Mouse (Mus musculus): ENCODE results near the gene Tmeff1. TPM values are rescaled to one million over a fixed set of nuclear protein-coding genes. Genes with fewer than 3 reads are reported as not detected.

The Tmeff1 gene
- polyA plus RNA-seq (2015; fragmentation: Nextera tagmentation; extraction: Ambion mirVana) = 29.4 and 36.5 TPM in 2 replicates

- Histone ChIP-seq H3K9me3 (ENCODE audit: low read length) (no peaks in the 10 kb centered on the region), H3K27ac (ENCODE audit: low read length) (peak within 1 kb of the TSS; percentile 79), H3K4me1 (ENCODE audit: insufficient read depth, low read depth, low read length) (peaks cover 3% of the 10 kb centered on the region; the same call in 1 of the 2 replicates), H3K4me3 (ENCODE audit: low read depth, low read length) (peak within 1 kb of the TSS; percentile 74), H3K27me3 (replicated peaks; ENCODE audit: insufficient read depth, low read length) (no peaks in the 10 kb centered on the region), H3K9ac (replicated peaks; ENCODE audit: low read depth) (peak within 1 kb of the TSS; percentile 71), H3K4me2 (replicated peaks; ENCODE audit: low read depth, low read length) (peak within 1 kb of the TSS; percentile 71), H3K36me3 (ENCODE audit: insufficient read depth, low read length) (no peaks in the 10 kb centered on the region)
- TF ChIP-seq CTCF (IDR thresholded peaks at IDR 0.05) (no peak), EP300 (IDR thresholded peaks at IDR 0.05) (no peak)
- WGBS = 3% methylated on average over 33 of the region's 64 CpGs
- DNase-seq (ENCODE audit: low spot score) (peak; percentile 52), ATAC-seq (peak; percentile 47)
These were observed at the start of gene Tmeff1 for GRCm38 (mm10) chr4:48584421-48585240. Tmeff1 (plus strand) TSS chr4:48585174.

DNA sequence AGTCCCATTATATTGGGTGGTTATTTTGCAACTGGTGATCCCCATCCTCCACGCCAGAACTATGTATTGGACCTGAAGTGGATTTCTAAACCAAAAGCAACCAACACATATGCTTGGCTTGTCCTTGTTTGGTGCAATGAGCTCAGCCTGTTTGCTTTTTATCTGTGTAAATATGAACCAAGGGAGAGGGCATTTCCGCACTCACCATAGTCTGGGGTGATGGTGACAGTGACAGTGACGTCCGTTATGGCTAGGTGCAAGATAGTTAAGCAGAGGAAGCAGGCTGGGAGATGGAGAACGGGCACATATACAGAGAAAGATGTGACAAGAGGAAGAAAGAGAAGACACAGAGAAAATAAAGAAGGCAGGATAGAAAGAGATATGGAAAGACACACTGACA is 48.7 kb upstream of the Tmeff1 start:
- TF ChIP-seq CTCF (IDR thresholded peaks at IDR 0.05) = no peak
- TF ChIP-seq EP300 (IDR thresholded peaks at IDR 0.05) = no peak
- DNase-seq (ENCODE audit: low spot score) (no peak), ATAC-seq (no peak)
- 59% methylated on average over 5 of the region's 5 CpGs for WGBS
- H3K27me3 ChIP-seq (replicated peaks; ENCODE audit: insufficient read depth, low read length) = no peaks in the 10 kb centered on the region
- no peaks in the 10 kb centered on the region for H3K36me3 ChIP-seq (ENCODE audit: insufficient read depth, low read length)
- no peaks in the 10 kb centered on the region for H3K4me1 ChIP-seq (ENCODE audit: insufficient read depth, low read depth, low read length)
- no peaks in the 10 kb centered on the region for H3K9me3 ChIP-seq (ENCODE audit: low read length)
- no peak overlapping the region for H3K4me2 ChIP-seq (replicated peaks; ENCODE audit: low read depth, low read length)
- H3K9ac ChIP-seq (replicated peaks; ENCODE audit: low read depth) = no peak overlapping the region
- H3K4me3 ChIP-seq (ENCODE audit: low read depth, low read length) = no peak overlapping the region
- H3K27ac ChIP-seq (ENCODE audit: low read length) = no peak overlapping the region

DNA sequence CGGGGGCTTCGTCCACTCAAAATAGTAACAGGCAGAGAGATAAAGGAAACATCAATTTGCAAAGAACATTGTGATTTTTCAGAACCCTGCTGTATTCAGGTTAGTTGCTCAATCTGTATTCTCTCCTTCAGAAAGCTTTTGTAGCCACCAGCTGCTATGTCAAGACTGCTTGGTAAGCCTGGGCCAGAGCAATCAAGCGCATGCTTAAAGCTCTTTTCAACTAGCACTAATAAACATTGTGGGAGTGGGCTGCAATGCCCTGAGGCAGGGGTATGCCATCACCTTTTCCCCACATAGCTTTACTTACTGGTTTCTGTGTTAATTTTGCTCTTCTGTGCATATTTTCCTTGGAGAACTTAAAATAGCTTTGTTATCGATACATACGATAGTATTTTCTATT is 48.0 kb upstream of the Tmeff1 start:
- DNase-seq (ENCODE audit: low spot score) = no peak
- Histone ChIP-seq H3K4me3 (ENCODE audit: low read depth, low read length) (no peak overlapping the region), H3K9ac (replicated peaks; ENCODE audit: low read depth) (no peak overlapping the region), H3K4me1 (ENCODE audit: insufficient read depth, low read depth, low read length) (peaks cover 6% of the 10 kb centered on the region; the same call in 1 of the 2 replicates), H3K36me3 (ENCODE audit: insufficient read depth, low read length) (no peaks in the 10 kb centered on the region), H3K4me2 (replicated peaks; ENCODE audit: low read depth, low read length) (no peak overlapping the region), H3K27ac (ENCODE audit: low read length) (no peak overlapping the region), H3K9me3 (ENCODE audit: low read length) (no peaks in the 10 kb centered on the region), H3K27me3 (replicated peaks; ENCODE audit: insufficient read depth, low read length) (no peaks in the 10 kb centered on the region)
- ATAC-seq = no peak
- WGBS = 81% methylated on average over 5 of the region's 5 CpGs
- no peak for TF ChIP-seq CTCF (IDR thresholded peaks at IDR 0.05)
- TF ChIP-seq EP300 (IDR thresholded peaks at IDR 0.05) = no peak

GRCm38 (mm10) chr4:48538581-48538980 is 46.4 kb upstream of the Tmeff1 start:
- 92% methylated on average over 2 of the region's 2 CpGs for WGBS
- H3K9me3 ChIP-seq (ENCODE audit: low read length) = no peaks in the 10 kb centered on the region
- ATAC-seq (no peak), DNase-seq (ENCODE audit: low spot score) (no peak)
- H3K4me3 ChIP-seq (ENCODE audit: low read depth, low read length) = no peak overlapping the region
- H3K4me1 ChIP-seq (ENCODE audit: insufficient read depth, low read depth, low read length) = peaks cover 11% of the 10 kb centered on the region; the same call in 1 of the 2 replicates
- no peak overlapping the region for H3K9ac ChIP-seq (replicated peaks; ENCODE audit: low read depth)
- no peaks in the 10 kb centered on the region for H3K36me3 ChIP-seq (ENCODE audit: insufficient read depth, low read length)
- TF ChIP-seq CTCF (IDR thresholded peaks at IDR 0.05) (no peak), EP300 (IDR thresholded peaks at IDR 0.05) (no peak)
- H3K4me2 ChIP-seq (replicated peaks; ENCODE audit: low read depth, low read length) = no peak overlapping the region
- H3K27me3 ChIP-seq (replicated peaks; ENCODE audit: insufficient read depth, low read length) = no peaks in the 10 kb centered on the region
- H3K27ac ChIP-seq (ENCODE audit: low read length) = no peak overlapping the region

- DNase-seq (ENCODE audit: low spot score) (peak; percentile 65), ATAC-seq (peak; percentile 84)
- H3K27ac ChIP-seq (ENCODE audit: low read length) = peak within 1 kb of the TSS; percentile 80
- WGBS = 2% methylated on average over 41 of the region's 86 CpGs
- TF ChIP-seq EP300 (IDR thresholded peaks at IDR 0.05) = no peak
- no peak for TF ChIP-seq CTCF (IDR thresholded peaks at IDR 0.05)
- peak within 1 kb of the TSS; percentile 84 for H3K4me2 ChIP-seq (replicated peaks; ENCODE audit: low read depth, low read length)
- no peaks in the 10 kb centered on the region for H3K9me3 ChIP-seq (ENCODE audit: low read length)
- peak within 1 kb of the TSS; percentile 73 for H3K4me3 ChIP-seq (ENCODE audit: low read depth, low read length)
- H3K27me3 ChIP-seq (replicated peaks; ENCODE audit: insufficient read depth, low read length) = no peaks in the 10 kb centered on the region
- H3K36me3 ChIP-seq (ENCODE audit: insufficient read depth, low read length) = no peaks in the 10 kb centered on the region
- peaks cover 11% of the 10 kb centered on the region; the same call in 1 of the 2 replicates for H3K4me1 ChIP-seq (ENCODE audit: insufficient read depth, low read depth, low read length)
- H3K9ac ChIP-seq (replicated peaks; ENCODE audit: low read depth) = peak within 1 kb of the TSS; percentile 86
These were observed 45.0 kb upstream of the Tmeff1 start, which contains the start of gene Msantd3 for GRCm38 (mm10) chr4:48539841-48540575. Msantd3 (plus strand) TSS chr4:48539935.

DNA sequence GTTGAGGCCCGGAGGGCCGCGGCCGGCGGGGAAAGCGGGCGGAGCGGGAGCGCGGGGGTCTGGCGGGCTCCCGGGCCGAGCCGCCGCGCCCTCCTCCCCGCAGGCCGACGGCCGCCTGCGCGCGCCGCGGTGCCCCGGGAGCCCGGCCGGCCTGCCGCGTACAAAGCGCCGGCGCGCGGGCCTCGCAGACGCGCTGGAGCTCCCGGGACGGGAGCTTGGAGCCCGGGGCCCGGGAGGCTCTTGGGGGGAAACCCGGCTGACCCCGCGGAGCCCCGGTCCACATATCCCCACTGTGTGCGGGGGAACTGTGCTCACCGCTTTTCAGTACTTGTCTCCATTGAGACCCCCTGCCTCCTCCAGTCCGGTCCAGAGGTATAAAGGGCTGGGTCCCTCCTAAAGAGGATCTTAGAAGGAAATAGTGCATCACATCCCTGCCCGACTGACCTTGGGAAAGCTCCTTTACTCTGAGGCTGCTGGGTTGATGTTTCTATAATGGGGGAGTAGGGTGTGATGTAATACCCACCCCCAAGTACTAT is 44.3 kb upstream of the Tmeff1 start:
- H3K9ac ChIP-seq (replicated peaks; ENCODE audit: low read depth) = peak overlapping the region; percentile 86
- H3K4me2 ChIP-seq (replicated peaks; ENCODE audit: low read depth, low read length) = peak overlapping the region; percentile 84
- TF ChIP-seq EP300 (IDR thresholded peaks at IDR 0.05) (no peak), CTCF (IDR thresholded peaks at IDR 0.05) (no peak)
- ATAC-seq = peak; percentile 79
- H3K36me3 ChIP-seq (ENCODE audit: insufficient read depth, low read length) = no peaks in the 10 kb centered on the region
- WGBS = 0% methylated on average over 16 of the region's 50 CpGs
- H3K27me3 ChIP-seq (replicated peaks; ENCODE audit: insufficient read depth, low read length) = no peaks in the 10 kb centered on the region
- peak overlapping the region; percentile 73 for H3K4me3 ChIP-seq (ENCODE audit: low read depth, low read length)
- DNase-seq (ENCODE audit: low spot score) = peak; percentile 50
- peak overlapping the region; percentile 80 for H3K27ac ChIP-seq (ENCODE audit: low read length)
- H3K4me1 ChIP-seq (ENCODE audit: insufficient read depth, low read depth, low read length) = peaks cover 11% of the 10 kb centered on the region; the same call in 1 of the 2 replicates
- H3K9me3 ChIP-seq (ENCODE audit: low read length) = no peaks in the 10 kb centered on the region

All from lung, postnatal 0 days (tissue).